Mouse (Mus musculus): ENCODE measurements around the gene Cxcl3. TPM values are rescaled to one million over a fixed set of nuclear protein-coding genes. Genes with fewer than 3 reads are reported as not detected.

Gene Cxcl3
- polyA plus RNA-seq, 1 experiment from 2014 or later: not detected

DNA sequence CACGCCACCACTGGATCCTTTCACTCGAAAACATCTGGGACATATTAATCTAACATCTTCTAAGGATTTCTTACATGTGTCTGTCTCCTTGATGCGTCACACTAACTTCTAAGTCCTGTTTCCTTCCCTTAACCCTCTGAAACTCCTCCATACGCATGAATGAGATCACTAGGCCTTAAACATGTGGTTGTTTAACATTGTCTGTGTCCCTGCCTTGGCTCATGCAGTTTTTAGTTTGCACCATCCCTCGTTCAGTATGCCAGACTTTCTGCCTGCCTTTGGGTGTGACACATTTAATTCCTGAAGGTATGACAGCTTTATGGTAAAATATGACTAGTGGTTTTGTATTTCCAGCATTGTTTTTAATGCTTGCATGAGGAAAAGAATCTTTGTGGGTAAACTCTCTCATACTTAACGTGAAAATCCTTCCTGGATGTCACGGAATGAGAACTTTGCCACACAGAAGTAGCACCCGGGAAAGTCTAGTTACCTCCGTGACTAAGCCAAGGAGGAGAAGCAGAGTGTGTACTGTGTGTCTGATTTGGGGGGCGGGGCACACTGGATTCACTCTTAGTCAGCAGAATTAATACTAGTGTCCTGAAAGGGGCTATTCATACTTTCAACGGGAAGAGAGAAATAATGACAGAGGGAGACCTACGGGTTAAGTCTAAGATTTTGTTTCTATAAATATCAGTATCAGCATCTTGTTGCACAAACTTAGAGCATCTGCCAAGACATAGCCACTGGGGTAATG, 21.8 kb upstream of the Cxcl3 start:
- ATAC-seq (ENCODE audit: low FRiP score, low TSS enrichment): no peak
- 75% methylated on average over 12 of the region's 12 CpGs for WGBS
- Histone ChIP-seq H3K27me3 (ENCODE audit: control insufficient read depth, insufficient read depth, low read length) (peaks cover 7% of the 10 kb centered on the region), H3K4me2 (replicated peaks; ENCODE audit: low read depth, low read length) (no peak overlapping the region), H3K27ac (ENCODE audit: low read depth, low read length) (no peak overlapping the region), H3K36me3 (ENCODE audit: control insufficient read depth, insufficient read depth, low read length) (no peaks in the 10 kb centered on the region), H3K9ac (ENCODE audit: low read depth, low read length) (no peak overlapping the region), H3K9me3 (ENCODE audit: control insufficient read depth, low read length) (no peaks in the 10 kb centered on the region), H3K4me3 (ENCODE audit: low read length) (no peak overlapping the region), H3K4me1 (ENCODE audit: control insufficient read depth, insufficient read depth, low read length) (no peaks in the 10 kb centered on the region)

DNA sequence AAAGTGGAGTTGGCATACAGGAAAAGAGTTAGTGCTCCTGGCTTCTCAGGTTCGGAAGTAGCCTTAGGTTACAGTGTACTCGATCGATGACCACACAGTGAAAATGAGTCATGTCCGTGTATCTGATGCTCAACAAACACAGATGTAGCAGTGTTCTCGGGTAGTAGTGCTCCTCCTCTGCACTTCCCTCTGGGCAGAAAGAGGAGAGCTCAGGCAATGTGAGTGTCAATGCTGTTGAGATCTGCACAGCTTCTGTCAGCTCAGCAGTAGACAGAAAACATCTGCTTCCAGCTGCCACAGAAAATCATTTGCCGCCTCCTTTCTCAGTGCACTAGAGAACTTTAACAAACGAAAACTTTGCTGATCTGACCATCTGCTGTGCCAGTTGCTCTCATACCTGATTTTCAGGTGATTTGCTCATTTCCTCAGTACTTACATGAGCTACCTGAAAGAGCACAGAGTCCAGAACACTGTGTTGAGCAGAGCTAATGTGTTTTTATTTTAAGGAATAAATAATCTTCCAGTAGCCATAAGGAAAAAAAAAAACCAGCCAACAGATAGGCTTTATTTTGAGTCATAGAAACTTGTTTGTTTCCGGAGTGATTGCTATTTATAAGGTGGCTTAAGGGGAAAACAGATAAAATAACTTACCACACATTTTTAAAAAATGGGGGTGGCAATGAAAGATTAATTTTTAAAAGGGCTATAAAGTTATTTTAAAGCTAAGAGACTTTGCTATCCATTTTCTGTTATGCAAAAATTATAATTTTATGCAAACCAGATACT, 19.9 kb upstream of the Cxcl3 start:
- WGBS: 33% methylated on average over 8 of the region's 8 CpGs
- Histone ChIP-seq H3K27me3 (ENCODE audit: control insufficient read depth, insufficient read depth, low read length) (no peaks in the 10 kb centered on the region; the same call in 1 of the 2 replicates), H3K4me1 (ENCODE audit: control insufficient read depth, insufficient read depth, low read length) (no peaks in the 10 kb centered on the region), H3K9me3 (ENCODE audit: control insufficient read depth, low read length) (no peaks in the 10 kb centered on the region), H3K4me2 (replicated peaks; ENCODE audit: low read depth, low read length) (no peak overlapping the region), H3K4me3 (ENCODE audit: low read length) (no peak overlapping the region), H3K36me3 (ENCODE audit: control insufficient read depth, insufficient read depth, low read length) (no peaks in the 10 kb centered on the region), H3K9ac (ENCODE audit: low read depth, low read length) (no peak overlapping the region), H3K27ac (ENCODE audit: low read depth, low read length) (no peak overlapping the region)
- ATAC-seq (ENCODE audit: low FRiP score, low TSS enrichment): peak; percentile 83; the same call in 1 of the 2 replicates

GRCm38 (mm10) chr5:90768218-90768617, 17.7 kb upstream of the Cxcl3 start, which contains the start of gene Ppbp:
Gene Ppbp (plus strand): TSS chr5:90768518.
- Histone ChIP-seq H3K9ac (ENCODE audit: low read depth, low read length) (no peak within 1 kb of the TSS), H3K9me3 (ENCODE audit: control insufficient read depth, low read length) (no peaks in the 10 kb centered on the region), H3K4me2 (replicated peaks; ENCODE audit: low read depth, low read length) (no peak within 1 kb of the TSS), H3K4me3 (ENCODE audit: low read length) (no peak within 1 kb of the TSS), H3K36me3 (ENCODE audit: control insufficient read depth, insufficient read depth, low read length) (no peaks in the 10 kb centered on the region), H3K4me1 (ENCODE audit: control insufficient read depth, insufficient read depth, low read length) (no peaks in the 10 kb centered on the region), H3K27me3 (ENCODE audit: control insufficient read depth, insufficient read depth, low read length) (no peaks in the 10 kb centered on the region), H3K27ac (ENCODE audit: low read depth, low read length) (no peak within 1 kb of the TSS)
- 50% methylated on average over 3 of the region's 3 CpGs for WGBS
- no peak for ATAC-seq (ENCODE audit: low FRiP score, low TSS enrichment)

DNA sequence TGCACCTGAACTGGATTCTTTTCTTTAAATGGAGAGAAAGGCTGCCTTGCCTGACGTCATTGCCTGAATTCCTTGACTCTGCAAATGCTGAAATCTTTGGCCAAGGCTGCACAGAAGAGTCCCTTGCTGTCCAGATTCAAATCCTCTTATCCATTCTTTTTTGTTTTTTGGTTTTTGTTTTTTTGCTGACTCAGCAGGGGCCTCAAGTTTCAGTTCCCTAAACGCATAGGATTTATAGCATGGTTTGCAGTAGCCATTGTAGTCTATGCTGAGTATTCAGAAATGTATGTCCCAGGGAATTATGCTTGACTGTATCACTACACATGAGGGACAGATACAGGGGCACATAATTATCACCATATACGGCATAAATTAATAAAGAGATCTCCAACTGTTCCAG, 14.5 kb upstream of the Cxcl3 start:
- H3K4me2 ChIP-seq (replicated peaks; ENCODE audit: low read depth, low read length): no peak overlapping the region

DNA sequence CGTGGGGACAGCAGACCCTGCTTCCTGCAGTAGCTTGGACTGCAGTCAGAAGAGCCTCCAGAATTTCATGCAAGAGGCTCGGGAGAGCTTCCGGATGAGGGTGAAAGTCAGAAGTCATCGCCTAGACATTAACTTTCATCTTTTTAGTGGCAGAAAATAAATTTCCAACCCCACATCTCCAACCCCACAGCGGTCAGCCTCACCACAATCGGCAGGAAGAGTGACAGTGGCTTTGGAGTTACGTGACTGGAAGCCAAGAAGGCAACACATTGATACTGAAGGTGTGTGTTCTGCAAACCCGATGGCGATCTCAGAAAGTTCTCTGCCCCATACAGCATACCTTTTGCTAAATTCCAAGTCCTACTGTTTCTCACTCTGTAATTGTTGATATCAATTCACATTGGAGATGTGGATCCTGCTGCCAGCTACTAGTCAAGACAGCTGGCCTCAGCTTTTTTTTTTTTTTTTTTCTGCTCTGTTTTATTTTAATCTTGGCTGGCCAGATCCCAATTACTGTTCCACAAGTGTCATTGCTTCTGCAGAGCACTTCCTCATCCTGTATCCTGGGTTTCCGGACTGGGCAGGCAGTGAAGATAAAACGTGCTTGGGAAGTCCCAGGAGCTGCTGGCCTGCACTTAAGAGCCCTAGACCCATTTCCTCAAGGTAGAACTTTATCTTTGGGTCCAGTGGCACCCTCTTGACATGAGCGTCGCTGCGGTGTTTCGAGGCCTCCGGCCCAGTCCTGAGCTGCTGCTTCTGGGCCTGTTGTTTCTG, 13.8 kb upstream of the Cxcl3 start, which contains the start of gene Pf4:
Pf4 (plus strand) TSS at position 556 of the 774 bp plus-strand sequence.
- Histone ChIP-seq H3K27ac (ENCODE audit: low read depth, low read length) (no peak within 1 kb of the TSS), H3K4me1 (ENCODE audit: control insufficient read depth, insufficient read depth, low read length) (no peaks in the 10 kb centered on the region), H3K27me3 (ENCODE audit: control insufficient read depth, insufficient read depth, low read length) (no peaks in the 10 kb centered on the region), H3K4me3 (ENCODE audit: low read length) (no peak within 1 kb of the TSS), H3K9me3 (ENCODE audit: control insufficient read depth, low read length) (no peaks in the 10 kb centered on the region), H3K4me2 (replicated peaks; ENCODE audit: low read depth, low read length) (no peak within 1 kb of the TSS), H3K36me3 (ENCODE audit: control insufficient read depth, insufficient read depth, low read length) (no peaks in the 10 kb centered on the region), H3K9ac (ENCODE audit: low read depth, low read length) (no peak within 1 kb of the TSS)
- WGBS: 75% methylated on average over 16 of the region's 16 CpGs
- no peak for ATAC-seq (ENCODE audit: low FRiP score, low TSS enrichment)

More for the DNA sequence above, 14.5 kb upstream of the Cxcl3 start:
- no peak overlapping the region for H3K27ac ChIP-seq (ENCODE audit: low read depth, low read length)
- 78% methylated on average over 3 of the region's 3 CpGs for WGBS
- H3K4me3 ChIP-seq (ENCODE audit: low read length): no peak overlapping the region
- no peaks in the 10 kb centered on the region for H3K4me1 ChIP-seq (ENCODE audit: control insufficient read depth, insufficient read depth, low read length)
- no peaks in the 10 kb centered on the region for H3K9me3 ChIP-seq (ENCODE audit: control insufficient read depth, low read length)
- H3K36me3 ChIP-seq (ENCODE audit: control insufficient read depth, insufficient read depth, low read length): no peaks in the 10 kb centered on the region
- H3K27me3 ChIP-seq (ENCODE audit: control insufficient read depth, insufficient read depth, low read length): no peaks in the 10 kb centered on the region
- ATAC-seq (ENCODE audit: low FRiP score, low TSS enrichment): no peak
- no peak overlapping the region for H3K9ac ChIP-seq (ENCODE audit: low read depth, low read length)

- H3K4me3 ChIP-seq (ENCODE audit: low read length): no peak overlapping the region
- H3K27me3 ChIP-seq (ENCODE audit: control insufficient read depth, insufficient read depth, low read length): no peaks in the 10 kb centered on the region
- H3K36me3 ChIP-seq (ENCODE audit: control insufficient read depth, insufficient read depth, low read length): no peaks in the 10 kb centered on the region
- no peak for ATAC-seq (ENCODE audit: low FRiP score, low TSS enrichment)
- no peak overlapping the region for H3K4me2 ChIP-seq (replicated peaks; ENCODE audit: low read depth, low read length)
- no peak overlapping the region for H3K9ac ChIP-seq (ENCODE audit: low read depth, low read length)
- H3K27ac ChIP-seq (ENCODE audit: low read depth, low read length): no peak overlapping the region
- 86% methylated on average over 5 of the region's 5 CpGs for WGBS
- no peaks in the 10 kb centered on the region for H3K9me3 ChIP-seq (ENCODE audit: control insufficient read depth, low read length)
- H3K4me1 ChIP-seq (ENCODE audit: control insufficient read depth, insufficient read depth, low read length): no peaks in the 10 kb centered on the region
Measured at GRCm38 (mm10) chr5:90775562-90775961, 10.3 kb upstream of the Cxcl3 start.

- Histone ChIP-seq H3K4me1 (ENCODE audit: control insufficient read depth, insufficient read depth, low read length) (no peaks in the 10 kb centered on the region), H3K9me3 (ENCODE audit: control insufficient read depth, low read length) (no peaks in the 10 kb centered on the region), H3K4me2 (replicated peaks; ENCODE audit: low read depth, low read length) (no peak overlapping the region), H3K4me3 (ENCODE audit: low read length) (no peak overlapping the region), H3K36me3 (ENCODE audit: control insufficient read depth, insufficient read depth, low read length) (no peaks in the 10 kb centered on the region), H3K27me3 (ENCODE audit: control insufficient read depth, insufficient read depth, low read length) (no peaks in the 10 kb centered on the region), H3K27ac (ENCODE audit: low read depth, low read length) (no peak overlapping the region), H3K9ac (ENCODE audit: low read depth, low read length) (no peak overlapping the region)
- no peak for ATAC-seq (ENCODE audit: low FRiP score, low TSS enrichment)
- 75% methylated on average over 10 of the region's 10 CpGs for WGBS
Measured at GRCm38 (mm10) chr5:90777621-90778020, 8.3 kb upstream of the Cxcl3 start.

GRCm38 (mm10) chr5:90778856-90779255, 7.0 kb upstream of the Cxcl3 start:
- Histone ChIP-seq H3K9ac (ENCODE audit: low read depth, low read length) (no peak overlapping the region), H3K27me3 (ENCODE audit: control insufficient read depth, insufficient read depth, low read length) (no peaks in the 10 kb centered on the region), H3K4me1 (ENCODE audit: control insufficient read depth, insufficient read depth, low read length) (no peaks in the 10 kb centered on the region), H3K4me3 (ENCODE audit: low read length) (no peak overlapping the region), H3K9me3 (ENCODE audit: control insufficient read depth, low read length) (no peaks in the 10 kb centered on the region), H3K27ac (ENCODE audit: low read depth, low read length) (no peak overlapping the region), H3K4me2 (replicated peaks; ENCODE audit: low read depth, low read length) (no peak overlapping the region), H3K36me3 (ENCODE audit: control insufficient read depth, insufficient read depth, low read length) (no peaks in the 10 kb centered on the region)
- 87% methylated on average over 6 of the region's 6 CpGs for WGBS
- ATAC-seq (ENCODE audit: low FRiP score, low TSS enrichment): no peak
